Mouse (Mus musculus) heart, adult 11 months (tissue): ENCODE measurements at regions not wholly inside any gene's neighbourhood (a gene's known extent, or its start where the extent isn't known, plus 50 kb on each side); places are given as distances from the start of the nearest gene placed in this dataset.
A peak's percentile ranks its signal among the peaks of the same experiment; 100 is the strongest.

ENCODE experiments used
- DNase-seq: peaks from one replicate; pipeline ENCODE4 v3.0.0; 2022

GRCm38 (mm10) chr17:79164874-79165553 lies 113.3 kb downstream of the Qpct start:
- peak; percentile 44 for DNase-seq

DNA sequence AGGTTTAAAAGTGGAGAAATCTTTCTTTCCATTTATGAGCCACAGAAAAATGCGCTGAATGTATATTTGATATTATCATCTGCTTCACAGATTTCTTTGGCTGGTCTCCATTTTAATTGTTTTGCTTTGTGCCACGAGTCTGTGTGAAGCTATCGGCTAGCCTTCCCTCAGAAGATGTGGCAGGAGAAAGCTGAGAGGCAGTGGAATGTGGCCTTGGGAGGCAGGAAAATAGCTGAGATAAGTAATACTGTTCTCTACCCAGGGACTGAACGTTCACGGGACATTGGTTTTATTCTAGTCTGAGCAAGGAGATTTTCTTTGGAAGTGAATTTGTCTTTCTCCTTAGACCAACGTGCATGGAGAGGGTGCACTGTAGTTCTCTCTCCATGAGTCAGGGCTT lies 112.3 kb downstream of the Qpct start:
- DNase-seq: no peak

GRCm38 (mm10) chr17:79154138-79154537 lies 102.4 kb downstream of the Qpct start:
- no peak for DNase-seq

DNA sequence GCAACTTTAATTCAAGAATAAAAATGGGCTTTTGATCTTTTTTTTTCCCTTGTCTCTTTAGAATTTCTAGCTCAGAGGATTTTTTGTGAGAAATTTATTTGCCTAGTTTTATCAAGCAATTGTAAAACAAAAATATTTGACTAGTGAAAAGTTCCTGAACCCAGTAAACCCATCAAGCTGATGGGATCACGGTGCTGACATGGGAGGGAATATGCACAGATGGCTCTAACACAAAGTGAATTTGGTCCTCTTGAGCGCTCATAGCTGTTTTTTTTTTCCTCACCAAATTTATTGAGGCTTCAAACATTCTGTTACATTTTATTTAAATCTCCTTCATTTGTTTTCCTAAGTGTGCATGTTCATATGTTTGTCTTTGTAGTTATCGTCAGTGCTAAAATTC lies 101.1 kb downstream of the Qpct start:
- DNase-seq: no peak

GRCm38 (mm10) chr17:79147883-79148282 lies 96.2 kb downstream of the Qpct start:
- DNase-seq: peak; percentile 74

- no peak for DNase-seq
Measured at GRCm38 (mm10) chr17:79144913-79145625, 93.4 kb downstream of the Qpct start.

DNA sequence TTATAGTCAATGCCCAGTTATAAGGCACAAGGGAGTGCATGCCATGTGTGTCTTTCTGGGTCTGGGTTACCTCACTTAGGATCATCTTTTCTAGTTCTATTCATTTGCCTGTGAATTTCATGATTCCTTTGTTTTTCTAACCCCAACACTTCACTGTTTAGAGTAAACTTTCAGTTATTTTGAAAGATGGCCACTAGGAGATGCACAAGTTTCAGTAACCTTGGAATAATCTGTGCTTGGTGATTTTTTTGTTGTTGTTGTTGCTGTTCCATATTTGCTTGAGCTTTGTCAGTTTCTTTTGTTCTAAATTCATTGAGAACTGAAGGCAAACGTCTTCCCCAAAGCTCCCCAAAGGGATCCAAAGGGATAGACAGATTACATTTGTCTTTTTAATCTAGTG lies 91.3 kb downstream of the Qpct start:
- DNase-seq: no peak
